Mouse (Mus musculus): Measurements from ENCODE around the gene Tmem178. TPM values are rescaled to one million over a fixed set of nuclear protein-coding genes. Genes with fewer than 3 reads are reported as not detected.

Tmem178 gene
- polyA plus RNA-seq, 1 experiment, result 19.9 TPM

- TF ChIP-seq CTCF (conservative IDR thresholded peaks at IDR 0.05; ENCODE audit: insufficient read depth, insufficient read length, low read depth, low read length) (no peak), POLR2A (IDR thresholded peaks at IDR 0.05; ENCODE audit: low read depth, low read length) (no peak)
- 0 out of 2 replicates have a peak, but pooled peaks cover 4% of the 10 kb centered on the region for H3K4me1 ChIP-seq (ENCODE audit: control insufficient read depth, insufficient read depth, low read length)
- H3K27me3 ChIP-seq (replicated peaks; ENCODE audit: control insufficient read depth, insufficient read depth, low read length), result no peaks in the 10 kb centered on the region
- DNase-seq, result no peak
- H3K27ac ChIP-seq (ENCODE audit: insufficient read depth, low read depth, low read length), result no peak overlapping the region
- no peak overlapping the region for H3K4me3 ChIP-seq (ENCODE audit: insufficient read depth, low read depth, low read length)
- no peaks in the 10 kb centered on the region for H3K36me3 ChIP-seq (ENCODE audit: control insufficient read depth, insufficient read depth, low read length)
- 90% methylated on average over 10 of the region's 10 CpGs for WGBS
Observed at GRCm38 (mm10) chr17:80955998-80956811, 11.8 kb downstream of the Tmem178 start.

- H3K4me3 ChIP-seq (ENCODE audit: insufficient read depth, low read depth, low read length), result no peak overlapping the region
- TF ChIP-seq CTCF (conservative IDR thresholded peaks at IDR 0.05; ENCODE audit: insufficient read depth, insufficient read length, low read depth, low read length), result no peak
- TF ChIP-seq POLR2A (IDR thresholded peaks at IDR 0.05; ENCODE audit: low read depth, low read length), result no peak
- 0 out of 2 replicates have a peak, but pooled peaks cover 4% of the 10 kb centered on the region for H3K4me1 ChIP-seq (ENCODE audit: control insufficient read depth, insufficient read depth, low read length)
- H3K27me3 ChIP-seq (replicated peaks; ENCODE audit: control insufficient read depth, insufficient read depth, low read length), result no peaks in the 10 kb centered on the region
- no peaks in the 10 kb centered on the region for H3K36me3 ChIP-seq (ENCODE audit: control insufficient read depth, insufficient read depth, low read length)
- no peak for DNase-seq
- no peak overlapping the region for H3K27ac ChIP-seq (ENCODE audit: insufficient read depth, low read depth, low read length)
- 85% methylated on average over 6 of the region's 6 CpGs for WGBS
Observed at GRCm38 (mm10) chr17:80958332-80958731, 13.9 kb downstream of the Tmem178 start.

DNA sequence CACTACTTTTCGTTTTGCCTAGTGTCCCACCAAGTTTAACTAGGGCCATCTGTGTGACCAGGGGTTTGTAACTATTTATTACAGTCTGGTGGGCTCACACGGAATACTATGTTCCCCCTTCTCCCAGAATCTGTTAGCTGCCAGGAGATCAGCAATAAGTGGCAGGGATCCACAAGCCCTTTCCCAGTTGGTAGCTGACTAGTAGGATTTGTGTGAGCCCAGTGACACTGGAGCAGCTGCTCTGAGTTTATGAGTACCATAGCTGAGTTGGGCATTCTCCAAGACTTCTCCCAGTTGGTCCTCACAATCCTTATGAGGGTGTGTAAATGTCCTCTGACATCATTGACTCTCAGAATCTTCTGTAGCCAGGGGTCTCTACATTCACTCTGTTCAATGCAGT is 15.4 kb downstream of the Tmem178 start:
- H3K4me1 ChIP-seq (ENCODE audit: control insufficient read depth, insufficient read depth, low read length), result 0 out of 2 replicates have a peak, but pooled peaks cover 4% of the 10 kb centered on the region
- H3K36me3 ChIP-seq (ENCODE audit: control insufficient read depth, insufficient read depth, low read length), result no peaks in the 10 kb centered on the region
- H3K27me3 ChIP-seq (replicated peaks; ENCODE audit: control insufficient read depth, insufficient read depth, low read length), result no peaks in the 10 kb centered on the region
- no peak for DNase-seq
- H3K27ac ChIP-seq (ENCODE audit: insufficient read depth, low read depth, low read length), result no peak overlapping the region
- no peak for TF ChIP-seq CTCF (conservative IDR thresholded peaks at IDR 0.05; ENCODE audit: insufficient read depth, insufficient read length, low read depth, low read length)
- 88% methylated on average over 2 of the region's 2 CpGs for WGBS
- H3K4me3 ChIP-seq (ENCODE audit: insufficient read depth, low read depth, low read length), result no peak overlapping the region

GRCm38 (mm10) chr17:80967475-80967874 is 23.0 kb downstream of the Tmem178 start:
- Histone ChIP-seq H3K36me3 (ENCODE audit: control insufficient read depth, insufficient read depth, low read length) (no peaks in the 10 kb centered on the region), H3K4me3 (ENCODE audit: insufficient read depth, low read depth, low read length) (no peak overlapping the region), H3K27me3 (replicated peaks; ENCODE audit: control insufficient read depth, insufficient read depth, low read length) (no peaks in the 10 kb centered on the region), H3K4me1 (ENCODE audit: control insufficient read depth, insufficient read depth, low read length) (peaks cover 22% of the 10 kb centered on the region), H3K27ac (ENCODE audit: insufficient read depth, low read depth, low read length) (no peak overlapping the region)
- DNase-seq, result no peak
- WGBS, result 71% methylated on average over 7 of the region's 7 CpGs
- TF ChIP-seq CTCF (conservative IDR thresholded peaks at IDR 0.05; ENCODE audit: insufficient read depth, insufficient read length, low read depth, low read length) (no peak), POLR2A (IDR thresholded peaks at IDR 0.05; ENCODE audit: low read depth, low read length) (no peak)

DNA sequence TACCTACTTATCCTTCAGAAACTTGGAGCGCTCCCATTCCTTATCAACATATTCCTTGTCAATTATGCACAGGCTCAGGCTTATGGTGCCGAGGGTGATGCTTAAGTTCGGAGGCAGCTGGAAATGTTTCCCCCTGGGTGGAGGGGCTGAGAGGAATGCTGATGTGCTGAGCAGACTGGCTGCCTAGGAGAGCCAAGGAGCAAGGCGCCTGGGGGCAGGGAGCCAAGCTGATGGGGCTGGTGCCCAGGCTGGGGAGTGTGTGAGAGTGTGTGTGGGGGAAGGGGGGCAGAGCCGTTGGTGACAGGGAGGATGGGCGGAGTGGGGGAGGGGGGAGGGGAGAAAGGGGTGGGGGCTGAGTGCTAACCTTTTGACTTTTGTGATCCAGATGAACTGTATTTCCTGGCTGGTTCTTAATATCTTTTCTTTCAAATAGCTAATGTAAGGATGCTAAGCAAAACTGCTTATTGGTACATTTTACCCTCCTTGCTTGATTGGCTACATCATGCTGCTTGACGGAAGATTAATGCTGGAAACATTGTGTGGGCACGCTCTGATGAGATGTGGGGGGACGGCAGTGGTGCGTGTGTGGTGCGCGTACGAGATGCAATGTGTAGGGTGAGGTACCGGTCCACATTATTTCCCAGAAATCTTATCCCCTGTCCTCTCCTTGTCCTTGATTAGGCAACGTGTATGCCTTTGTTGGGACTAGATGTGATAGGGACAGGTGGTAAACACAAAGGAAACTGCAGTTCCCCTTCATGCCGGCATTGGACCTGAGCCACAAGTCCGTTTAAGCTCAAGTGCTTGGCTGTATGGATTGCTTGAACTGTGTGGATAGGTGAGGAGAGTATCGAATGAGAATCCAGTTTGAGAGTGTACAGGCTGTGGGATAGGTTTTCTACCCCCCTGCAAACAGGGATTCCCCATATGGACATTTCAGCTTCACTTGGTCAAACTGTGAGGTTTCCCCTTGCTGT is 25.5 kb downstream of the Tmem178 start:
- Histone ChIP-seq H3K4me3 (ENCODE audit: insufficient read depth, low read depth, low read length) (no peak overlapping the region), H3K36me3 (ENCODE audit: control insufficient read depth, insufficient read depth, low read length) (no peaks in the 10 kb centered on the region), H3K4me1 (ENCODE audit: control insufficient read depth, insufficient read depth, low read length) (peaks cover 29% of the 10 kb centered on the region), H3K27ac (ENCODE audit: insufficient read depth, low read depth, low read length) (peak overlapping the region; percentile 37; the same call in 1 of the 2 replicates), H3K27me3 (replicated peaks; ENCODE audit: control insufficient read depth, insufficient read depth, low read length) (no peaks in the 10 kb centered on the region)
- TF ChIP-seq CTCF (conservative IDR thresholded peaks at IDR 0.05; ENCODE audit: insufficient read depth, insufficient read length, low read depth, low read length) (no peak), POLR2A (IDR thresholded peaks at IDR 0.05; ENCODE audit: low read depth, low read length) (no peak)
- WGBS, result 56% methylated on average over 18 of the region's 18 CpGs
- DNase-seq, result peak; percentile 45

GRCm38 (mm10) chr17:80970716-80971115 is 26.3 kb downstream of the Tmem178 start:
- TF ChIP-seq POLR2A (IDR thresholded peaks at IDR 0.05; ENCODE audit: low read depth, low read length) (no peak), CTCF (conservative IDR thresholded peaks at IDR 0.05; ENCODE audit: insufficient read depth, insufficient read length, low read depth, low read length) (no peak)
- DNase-seq, result no peak
- no peaks in the 10 kb centered on the region for H3K27me3 ChIP-seq (replicated peaks; ENCODE audit: control insufficient read depth, insufficient read depth, low read length)
- peaks cover 29% of the 10 kb centered on the region for H3K4me1 ChIP-seq (ENCODE audit: control insufficient read depth, insufficient read depth, low read length)
- no peak overlapping the region; the same call in 1 of the 2 replicates for H3K27ac ChIP-seq (ENCODE audit: insufficient read depth, low read depth, low read length)
- 65% methylated on average over 10 of the region's 10 CpGs for WGBS
- no peaks in the 10 kb centered on the region for H3K36me3 ChIP-seq (ENCODE audit: control insufficient read depth, insufficient read depth, low read length)
- H3K4me3 ChIP-seq (ENCODE audit: insufficient read depth, low read depth, low read length), result no peak overlapping the region

Measured in kidney, adult 2 months (tissue).